Mouse (Mus musculus): ENCODE results near the gene Cnnm4. TPM values are rescaled to one million over a fixed set of nuclear protein-coding genes. Genes with fewer than 3 reads are reported as not detected.

Cnnm4 gene
- total and polyA plus RNA-seq, 3 experiments: 3.0 to 4.6 (median 3.5) TPM

- H3K4me1 ChIP-seq (ENCODE audit: control insufficient read depth in 1 of 2, insufficient read depth in 2 of 2): peaks cover 4 to 25% of the 10 kb centered on the region in 2 experiments; a peak in 2 of 4 replicates
- no peaks in the 10 kb centered on the region for H3K27me3 ChIP-seq (replicated peaks)
- no peak overlapping the region for H3K4me3 ChIP-seq (replicated peaks in 1 of 3; ENCODE audit: low read depth in 2 of 3, low read length in 2 of 3, poor library complexity in 1 of 3)
- H3K9ac ChIP-seq (ENCODE audit: insufficient read depth, low read depth): no peak overlapping the region
- no peaks in the 10 kb centered on the region for H3K79me2 ChIP-seq (replicated peaks; ENCODE audit: control insufficient read depth, extremely low read depth, insufficient read depth, poor library complexity, severe bottlenecking)
- H3K9me3 ChIP-seq (replicated peaks; ENCODE audit: low read length): no peaks in the 10 kb centered on the region
- TF ChIP-seq RAD21 (IDR thresholded peaks at IDR 0.05; ENCODE audit: low read depth, low read length) (peak; percentile 35), CTCF (conservative IDR thresholded peaks at IDR 0.05 in 1 of 2, IDR thresholded peaks at IDR 0.05 in 1 of 2; ENCODE audit: low read depth in 2 of 2, low read length in 2 of 2) (peak in 1 of 2 experiments; percentile 55; a peak in 2 of 4 replicates), ETS1 (conservative IDR thresholded peaks at IDR 0.05; ENCODE audit: low read depth, low read length) (no peak), SMC3 (IDR thresholded peaks at IDR 0.05; ENCODE audit: low read depth, low read length) (peak; percentile 24), ZNF384 (IDR thresholded peaks at IDR 0.05; ENCODE audit: low read depth, low read length) (no peak)
- in situ Hi-C loops (cut with MboI; ENCODE audit: low pct_ligation_motif_present, low pct_unique_long_range_greater_than_20kb, low sequenced_read_pairs): no loop called here
- H3K4me2 ChIP-seq (ENCODE audit: insufficient read depth, low read depth, poor library complexity, severe bottlenecking): no peak overlapping the region
- no peak overlapping the region for H3K27ac ChIP-seq (ENCODE audit: insufficient read depth, low read depth)
- H3K36me3 ChIP-seq (replicated peaks in 1 of 2; ENCODE audit: control insufficient read depth in 1 of 2, insufficient read depth in 1 of 2, low read length in 1 of 2): peaks cover 13 to 39% of the 10 kb centered on the region in 2 experiments
- peak; percentile 42 for DNase-seq (ENCODE audit: extremely low read depth)
- dilution Hi-C loops (cut with MboI; ENCODE audit: extremely low pct_ligation_motif_present, extremely low pct_unique_long_range_greater_than_20kb, low sequenced_read_pairs): no loop called here
Observed at GRCm38 (mm10) chr1:36513718-36514117, 42.3 kb downstream of the Cnnm4 start.

DNA sequence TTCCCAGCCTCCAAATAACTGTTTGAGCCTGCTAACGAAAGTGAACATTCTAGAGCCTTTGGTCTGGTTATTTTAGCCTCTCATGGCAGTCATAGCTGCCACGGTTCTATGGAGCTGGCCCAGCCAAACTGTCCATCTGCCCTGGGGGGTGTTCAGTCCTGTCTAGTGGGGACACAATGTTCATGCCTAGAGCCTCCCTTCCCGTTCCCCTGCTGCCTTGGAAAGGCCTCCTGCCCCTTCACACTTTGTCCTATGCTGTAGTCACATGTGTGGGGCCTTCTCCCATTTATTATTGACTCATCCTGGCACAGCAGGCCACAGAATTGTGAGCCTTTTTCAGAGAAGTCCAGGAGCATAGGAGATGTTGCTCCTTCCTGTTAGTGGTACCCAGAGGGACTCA, 46.8 kb downstream of the Cnnm4 start:
- dilution Hi-C loops (cut with MboI; ENCODE audit: extremely low pct_ligation_motif_present, extremely low pct_unique_long_range_greater_than_20kb, low sequenced_read_pairs) (no loop called here), in situ Hi-C loops (cut with MboI; ENCODE audit: low pct_ligation_motif_present, low pct_unique_long_range_greater_than_20kb, low sequenced_read_pairs) (no loop called here)
- Histone ChIP-seq H3K36me3 (replicated peaks in 1 of 2; ENCODE audit: control insufficient read depth in 1 of 2, insufficient read depth in 1 of 2, low read length in 1 of 2) (peaks cover 43 to 82% of the 10 kb centered on the region in 2 experiments), H3K9ac (ENCODE audit: insufficient read depth, low read depth) (no peak overlapping the region), H3K4me1 (ENCODE audit: control insufficient read depth in 1 of 2, insufficient read depth in 2 of 2) (peaks cover 0 to 15% of the 10 kb centered on the region in 2 experiments; a peak in 2 of 4 replicates), H3K9me3 (replicated peaks; ENCODE audit: low read length) (no peaks in the 10 kb centered on the region), H3K27me3 (replicated peaks) (no peaks in the 10 kb centered on the region), H3K4me2 (ENCODE audit: insufficient read depth, low read depth, poor library complexity, severe bottlenecking) (no peak overlapping the region), H3K27ac (ENCODE audit: insufficient read depth, low read depth) (no peak overlapping the region), H3K79me2 (replicated peaks; ENCODE audit: control insufficient read depth, extremely low read depth, insufficient read depth, poor library complexity, severe bottlenecking) (no peaks in the 10 kb centered on the region), H3K4me3 (replicated peaks in 1 of 3; ENCODE audit: low read depth in 2 of 3, low read length in 2 of 3, poor library complexity in 1 of 3) (no peak overlapping the region)
- TF ChIP-seq MAZ (IDR thresholded peaks at IDR 0.05; ENCODE audit: low read depth, low read length) (no peak), NELFE (IDR thresholded peaks at IDR 0.05; ENCODE audit: low read depth, low read length) (no peak), ZMIZ1 (IDR thresholded peaks at IDR 0.05; ENCODE audit: low read depth, low read length) (no peak), KAT2A (IDR thresholded peaks at IDR 0.05; ENCODE audit: insufficient replicate concordance, low read length) (no peak), TBP (conservative IDR thresholded peaks at IDR 0.05; ENCODE audit: low read depth, low read length) (no peak), POLR2A (IDR thresholded peaks at IDR 0.05; ENCODE audit: low read depth, low read length) (no peak), JUND (conservative IDR thresholded peaks at IDR 0.05; ENCODE audit: low read depth, low read length) (no peak), MAX (IDR thresholded peaks at IDR 0.05; ENCODE audit: low read length) (no peak), HCFC1 (IDR thresholded peaks at IDR 0.05; ENCODE audit: low read depth, low read length) (no peak), NRF1 (IDR thresholded peaks at IDR 0.05; ENCODE audit: low read depth, low read length) (no peak), POLR2AphosphoS2 (IDR thresholded peaks at IDR 0.05; ENCODE audit: low read depth, low read length) (no peak), SMC3 (IDR thresholded peaks at IDR 0.05; ENCODE audit: low read depth, low read length) (no peak), JUN (IDR thresholded peaks at IDR 0.05; ENCODE audit: insufficient read depth, low read depth, low read length) (no peak), ZC3H11A (IDR thresholded peaks at IDR 0.05; ENCODE audit: low read depth, low read length) (no peak), IRF4 (IDR thresholded peaks at IDR 0.05; ENCODE audit: low read depth, low read length) (no peak), MYC (IDR thresholded peaks at IDR 0.05; ENCODE audit: low read depth, low read length) (no peak), USF2 (conservative IDR thresholded peaks at IDR 0.05; ENCODE audit: low read depth, low read length) (no peak)
- DNase-seq (ENCODE audit: extremely low read depth): no peak
